In genomic region chr1:129208806-129209205, GRCm38 (mm10) we compare ENCODE assay signal across 15 mouse cellular contexts.
DNase-seq lines count a peak whose midpoint lies in the region; ATAC-seq lines count a peak whose summit lies in the region.
"Had no signal": no experiment of that assay in that cellular context is flagged by ENCODE, and none has a peak within 500 bp of the region (broad histone marks: within the 10 kb centered on the region; RNA-seq: fewer than 3 reads in every experiment).

No protein-coding gene starts in this region.

- H3K4me3 ChIP-seq in forebrain, embryonic 10.5 days: no peak overlapping the region
- H3K4me3 ChIP-seq in forebrain, embryonic 15.5 days: no peak overlapping the region
- H3K4me3 ChIP-seq in hindbrain, embryonic 16.5 days (ENCODE audit: low read length): no peak overlapping the region
- H3K4me3 ChIP-seq in neural tube, embryonic 13.5 days: no peak overlapping the region
- no peak overlapping the region for H3K4me3 ChIP-seq in limb, embryonic 10.5 days
- H3K4me3 ChIP-seq: liver, embryonic 12.5 days; lung, embryonic 15.5 days had no signal

- DNase-seq in forebrain, embryonic 10.5 days (ENCODE audit: extremely low spot score, low spot score): no peak
- DNase-seq in frontal cortex, adult 2 months (ENCODE audit: extremely low spot score in 1 of 2, low spot score in 1 of 2): no peak
- DNase-seq in limb, embryonic 10.5 days (ENCODE audit: low spot score): no peak
- DNase-seq in frontal cortex, postnatal 10 days (ENCODE audit: low spot score in 2 of 2): no peak
- DNase-seq: adrenal gland, postnatal 14 days; cerebellum, adult 8-10 months; gastrocnemius, postnatal 10 days; heart, postnatal 10 days; spleen, adult 18-20 months had no signal

- no peaks in the 10 kb centered on the region for H3K9me3 ChIP-seq in forebrain, embryonic 10.5 days
- H3K9me3 ChIP-seq in forebrain, embryonic 15.5 days: no peaks in the 10 kb centered on the region
- no peaks in the 10 kb centered on the region for H3K9me3 ChIP-seq in hindbrain, embryonic 16.5 days (ENCODE audit: control insufficient read depth, low read length)
- no peaks in the 10 kb centered on the region for H3K9me3 ChIP-seq in neural tube, embryonic 13.5 days
- H3K9me3 ChIP-seq in limb, embryonic 10.5 days (replicated peaks): no peaks in the 10 kb centered on the region
- H3K9me3 ChIP-seq: liver, embryonic 12.5 days; lung, embryonic 15.5 days had no signal

- 79% methylated on average over 1 of the region's 1 CpGs for WGBS in forebrain, embryonic 10.5 days
- 36% methylated on average over 1 of the region's 1 CpGs for WGBS in forebrain, embryonic 15.5 days
- 23% methylated on average over 1 of the region's 1 CpGs for WGBS in hindbrain, embryonic 16.5 days
- 33% methylated on average over 1 of the region's 1 CpGs for whole genome bisulfite sequencing in neural tube, embryonic 13.5 days
- 96% methylated on average over 1 of the region's 1 CpGs for WGBS in limb, embryonic 10.5 days

- no peaks in the 10 kb centered on the region for H3K27me3 ChIP-seq in forebrain, embryonic 10.5 days (ENCODE audit: poor library complexity, severe bottlenecking)
- H3K27me3 ChIP-seq in forebrain, embryonic 15.5 days: no peaks in the 10 kb centered on the region
- no peaks in the 10 kb centered on the region for H3K27me3 ChIP-seq in hindbrain, embryonic 16.5 days (replicated peaks; ENCODE audit: control insufficient read depth, insufficient read depth, low read length)
- H3K27me3 ChIP-seq in neural tube, embryonic 13.5 days: peaks cover 5% of the 10 kb centered on the region
- H3K27me3 ChIP-seq in limb, embryonic 10.5 days (ENCODE audit: low read depth, poor library complexity, severe bottlenecking): no peaks in the 10 kb centered on the region
- H3K27me3 ChIP-seq: liver, embryonic 12.5 days; lung, embryonic 15.5 days had no signal

- peak; percentile 16; the same call in 1 of the 2 replicates for ATAC-seq in forebrain, embryonic 15.5 days (replicated peaks)
- no peak for ATAC-seq in hindbrain, embryonic 16.5 days
- no peak; the same call in 1 of the 2 replicates for ATAC-seq in neural tube, embryonic 13.5 days (ENCODE audit: low read depth)
- ATAC-seq: CD4-positive, CD25-positive, alpha-beta regulatory T cell, adult 4 months; liver, embryonic 12.5 days had no signal

- H3K27ac ChIP-seq in forebrain, embryonic 10.5 days: peak overlapping the region; percentile 74
- peak overlapping the region; percentile 82 for H3K27ac ChIP-seq in forebrain, embryonic 15.5 days (replicated peaks)
- H3K27ac ChIP-seq in hindbrain, embryonic 16.5 days (ENCODE audit: low read depth, low read length): peak overlapping the region; percentile 66
- H3K27ac ChIP-seq in neural tube, embryonic 13.5 days (replicated peaks): peak overlapping the region; percentile 59; the same call in 1 of the 2 replicates
- no peak overlapping the region for H3K27ac ChIP-seq in limb, embryonic 10.5 days
- H3K27ac ChIP-seq: liver, embryonic 12.5 days; lung, embryonic 15.5 days had no signal

- no peak overlapping the region for H3K4me2 ChIP-seq in forebrain, embryonic 15.5 days (replicated peaks)
- H3K4me2 ChIP-seq in hindbrain, embryonic 16.5 days (ENCODE audit: low read length): no peak overlapping the region; the same call in 1 of the 2 replicates
- no peak overlapping the region for H3K4me2 ChIP-seq in neural tube, embryonic 13.5 days
- H3K4me2 ChIP-seq: liver, embryonic 12.5 days; lung, embryonic 15.5 days had no signal

- H3K9ac ChIP-seq in forebrain, embryonic 15.5 days (replicated peaks): no peak overlapping the region
- no peak overlapping the region for H3K9ac ChIP-seq in hindbrain, embryonic 16.5 days (ENCODE audit: low read depth, low read length)
- no peak overlapping the region for H3K9ac ChIP-seq in neural tube, embryonic 13.5 days
- H3K9ac ChIP-seq: liver, embryonic 12.5 days; lung, embryonic 15.5 days had no signal

- no peaks in the 10 kb centered on the region for H3K36me3 ChIP-seq in forebrain, embryonic 10.5 days (replicated peaks)
- no peaks in the 10 kb centered on the region for H3K36me3 ChIP-seq in forebrain, embryonic 15.5 days
- no peaks in the 10 kb centered on the region for H3K36me3 ChIP-seq in hindbrain, embryonic 16.5 days (ENCODE audit: control insufficient read depth, insufficient read depth, low read length)
- H3K36me3 ChIP-seq in neural tube, embryonic 13.5 days: no peaks in the 10 kb centered on the region
- H3K36me3 ChIP-seq in limb, embryonic 10.5 days: no peaks in the 10 kb centered on the region
- H3K36me3 ChIP-seq: liver, embryonic 12.5 days; lung, embryonic 15.5 days had no signal

- peaks cover 16% of the 10 kb centered on the region for H3K4me1 ChIP-seq in forebrain, embryonic 10.5 days
- H3K4me1 ChIP-seq in forebrain, embryonic 15.5 days: peaks cover 8% of the 10 kb centered on the region
- H3K4me1 ChIP-seq in hindbrain, embryonic 16.5 days (ENCODE audit: control insufficient read depth, insufficient read depth, low read depth, low read length): peaks cover 5% of the 10 kb centered on the region
- peaks cover 8% of the 10 kb centered on the region for H3K4me1 ChIP-seq in neural tube, embryonic 13.5 days (replicated peaks)
- no peaks in the 10 kb centered on the region for H3K4me1 ChIP-seq in limb, embryonic 10.5 days
- H3K4me1 ChIP-seq: liver, embryonic 12.5 days; lung, embryonic 15.5 days had no signal
